Mouse (Mus musculus): ENCODE data around the gene Hat1. TPM values are rescaled to one million over a fixed set of nuclear protein-coding genes. Genes with fewer than 3 reads are reported as not detected.
A peak's percentile ranks its signal among the peaks of the same experiment; 100 is the strongest.

The Hat1 gene
- polyA plus RNA-seq, 1 experiment from 2014 or later, result 149 TPM

DNA sequence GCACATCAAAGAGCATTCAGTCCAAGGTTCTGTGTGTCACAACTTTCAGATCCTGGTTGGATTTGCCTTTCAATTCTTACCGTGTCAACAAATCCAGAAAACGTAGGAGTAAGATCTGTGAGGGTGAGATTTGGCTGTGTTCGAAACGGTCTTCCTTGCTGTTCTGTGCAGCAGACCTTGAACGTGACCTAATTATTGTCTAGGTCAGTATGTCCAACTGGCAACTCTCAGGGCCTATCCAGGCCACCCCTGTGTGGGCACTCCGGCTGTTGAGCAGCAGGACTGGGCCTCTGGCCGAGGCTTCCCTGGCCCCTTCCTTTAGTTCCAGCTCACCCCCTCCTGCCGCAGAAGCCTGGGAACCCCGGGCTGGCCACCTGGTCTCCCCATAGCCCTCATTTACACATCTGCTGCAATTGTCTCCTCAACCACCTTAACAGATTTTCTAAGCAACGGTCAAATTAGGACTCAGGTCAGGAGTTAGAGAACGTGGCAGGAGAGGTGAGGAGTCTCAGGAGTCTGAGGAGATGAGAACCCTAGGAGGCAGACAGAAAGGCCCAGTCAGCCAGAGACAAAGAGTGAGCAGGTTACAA, 78.2 kb downstream of the Hat1 start:
- no peak overlapping the region for H3K4me3 ChIP-seq (ENCODE audit: low read length)
- H3K4me1 ChIP-seq (ENCODE audit: control insufficient read depth, insufficient read depth, low read length), result peaks cover 9% of the 10 kb centered on the region
- H3K36me3 ChIP-seq (ENCODE audit: control insufficient read depth, insufficient read depth, low read length), result no peaks in the 10 kb centered on the region
- H3K27ac ChIP-seq (ENCODE audit: low read depth, low read length), result no peak overlapping the region
- ATAC-seq (ENCODE audit: low FRiP score, low TSS enrichment), result no peak
- H3K9me3 ChIP-seq (ENCODE audit: control insufficient read depth, low read length), result no peaks in the 10 kb centered on the region
- no peaks in the 10 kb centered on the region for H3K27me3 ChIP-seq (ENCODE audit: control insufficient read depth, insufficient read depth, low read length)
- WGBS, result 40% methylated on average over 11 of the region's 11 CpGs
- H3K4me2 ChIP-seq (replicated peaks; ENCODE audit: low read depth, low read length), result no peak overlapping the region
- no peak overlapping the region for H3K9ac ChIP-seq (ENCODE audit: low read depth, low read length)

DNA sequence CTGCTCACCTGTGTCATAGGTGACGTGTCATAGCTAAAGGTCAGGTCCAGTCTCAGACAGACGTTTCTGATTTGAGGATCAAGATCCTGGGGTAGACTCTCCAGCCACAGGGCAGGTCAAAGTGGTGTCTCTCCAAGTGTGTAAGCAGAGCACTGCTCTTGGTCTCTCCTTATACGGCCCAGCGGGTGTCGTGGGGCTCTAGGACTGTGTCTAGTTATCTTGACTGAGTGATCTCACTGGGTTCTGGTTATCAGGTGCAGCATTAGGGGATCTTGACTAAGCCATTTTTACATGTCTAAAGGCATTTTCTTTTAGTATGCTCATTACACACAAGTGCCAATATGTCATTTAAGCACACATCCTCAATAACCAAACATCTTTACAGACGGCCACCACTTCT, 82.3 kb downstream of the Hat1 start:
- Histone ChIP-seq H3K4me3 (ENCODE audit: low read length) (no peak overlapping the region), H3K27me3 (ENCODE audit: control insufficient read depth, insufficient read depth, low read length) (no peaks in the 10 kb centered on the region), H3K27ac (ENCODE audit: low read depth, low read length) (no peak overlapping the region), H3K36me3 (ENCODE audit: control insufficient read depth, insufficient read depth, low read length) (no peaks in the 10 kb centered on the region), H3K4me1 (ENCODE audit: control insufficient read depth, insufficient read depth, low read length) (peaks cover 9% of the 10 kb centered on the region), H3K9me3 (ENCODE audit: control insufficient read depth, low read length) (no peaks in the 10 kb centered on the region), H3K4me2 (replicated peaks; ENCODE audit: low read depth, low read length) (no peak overlapping the region), H3K9ac (ENCODE audit: low read depth, low read length) (no peak overlapping the region)
- 89% methylated on average over 6 of the region's 6 CpGs for WGBS
- ATAC-seq (ENCODE audit: low FRiP score, low TSS enrichment), result no peak

GRCm38 (mm10) chr2:71473830-71474229, 85.1 kb downstream of the Hat1 start:
- H3K9ac ChIP-seq (ENCODE audit: low read depth, low read length), result no peak overlapping the region

DNA sequence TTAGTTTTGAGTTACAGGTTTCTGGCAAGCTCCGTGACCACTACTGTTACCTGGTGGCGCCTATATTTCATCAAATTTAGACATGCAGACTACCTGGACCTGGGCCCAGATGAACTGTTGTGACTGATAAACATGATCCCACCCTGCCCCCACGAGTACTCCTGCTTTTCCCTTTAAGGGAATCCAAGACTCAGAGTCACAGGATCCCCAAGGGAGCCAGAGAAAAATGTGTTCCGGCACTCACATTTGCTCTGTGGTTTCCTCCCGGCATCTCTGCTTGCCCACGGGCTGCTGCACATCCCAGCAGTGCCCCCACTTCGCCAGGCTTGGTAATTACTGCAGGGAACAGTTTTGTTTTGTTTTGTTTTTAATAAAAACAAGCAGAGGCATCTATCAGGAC, 85.6 kb downstream of the Hat1 start:
- Histone ChIP-seq H3K4me2 (replicated peaks; ENCODE audit: low read depth, low read length) (no peak overlapping the region), H3K27ac (ENCODE audit: low read depth, low read length) (no peak overlapping the region), H3K36me3 (ENCODE audit: control insufficient read depth, insufficient read depth, low read length) (no peaks in the 10 kb centered on the region), H3K4me1 (ENCODE audit: control insufficient read depth, insufficient read depth, low read length) (no peaks in the 10 kb centered on the region), H3K27me3 (ENCODE audit: control insufficient read depth, insufficient read depth, low read length) (no peaks in the 10 kb centered on the region), H3K9me3 (ENCODE audit: control insufficient read depth, low read length) (0 out of 2 replicates have a peak, but pooled peaks cover 4% of the 10 kb centered on the region), H3K4me3 (ENCODE audit: low read length) (no peak overlapping the region), H3K9ac (ENCODE audit: low read depth, low read length) (no peak overlapping the region)
- ATAC-seq (ENCODE audit: low FRiP score, low TSS enrichment), result no peak
- WGBS, result 24% methylated on average over 7 of the region's 7 CpGs

More at GRCm38 (mm10) chr2:71473830-71474229, 85.1 kb downstream of the Hat1 start:
- Histone ChIP-seq H3K27ac (ENCODE audit: low read depth, low read length) (no peak overlapping the region), H3K27me3 (ENCODE audit: control insufficient read depth, insufficient read depth, low read length) (no peaks in the 10 kb centered on the region), H3K4me1 (ENCODE audit: control insufficient read depth, insufficient read depth, low read length) (no peaks in the 10 kb centered on the region), H3K4me3 (ENCODE audit: low read length) (no peak overlapping the region), H3K4me2 (replicated peaks; ENCODE audit: low read depth, low read length) (no peak overlapping the region), H3K36me3 (ENCODE audit: control insufficient read depth, insufficient read depth, low read length) (no peaks in the 10 kb centered on the region), H3K9me3 (ENCODE audit: control insufficient read depth, low read length) (0 out of 2 replicates have a peak, but pooled peaks cover 4% of the 10 kb centered on the region)
- ATAC-seq (ENCODE audit: low FRiP score, low TSS enrichment), result no peak
- 33% methylated on average over 7 of the region's 7 CpGs for WGBS

GRCm38 (mm10) chr2:71475311-71475710, 86.6 kb downstream of the Hat1 start:
- WGBS, result 66% methylated on average over 10 of the region's 10 CpGs
- no peak for ATAC-seq (ENCODE audit: low FRiP score, low TSS enrichment)
- H3K27ac ChIP-seq (ENCODE audit: low read depth, low read length), result no peak overlapping the region

GRCm38 (mm10) chr2:71475760-71476159, 87.0 kb downstream of the Hat1 start:
- ATAC-seq (ENCODE audit: low FRiP score, low TSS enrichment), result no peak
- Histone ChIP-seq H3K4me1 (ENCODE audit: control insufficient read depth, insufficient read depth, low read length) (no peaks in the 10 kb centered on the region), H3K9me3 (ENCODE audit: control insufficient read depth, low read length) (0 out of 2 replicates have a peak, but pooled peaks cover 4% of the 10 kb centered on the region), H3K9ac (ENCODE audit: low read depth, low read length) (no peak overlapping the region), H3K4me3 (ENCODE audit: low read length) (no peak overlapping the region), H3K4me2 (replicated peaks; ENCODE audit: low read depth, low read length) (no peak overlapping the region), H3K27me3 (ENCODE audit: control insufficient read depth, insufficient read depth, low read length) (no peaks in the 10 kb centered on the region), H3K36me3 (ENCODE audit: control insufficient read depth, insufficient read depth, low read length) (no peaks in the 10 kb centered on the region), H3K27ac (ENCODE audit: low read depth, low read length) (no peak overlapping the region)
- 92% methylated on average over 4 of the region's 4 CpGs for WGBS

More at GRCm38 (mm10) chr2:71475311-71475710, 86.6 kb downstream of the Hat1 start:
- no peak overlapping the region for H3K4me3 ChIP-seq (ENCODE audit: low read length)
- H3K27me3 ChIP-seq (ENCODE audit: control insufficient read depth, insufficient read depth, low read length), result no peaks in the 10 kb centered on the region
- no peaks in the 10 kb centered on the region for H3K36me3 ChIP-seq (ENCODE audit: control insufficient read depth, insufficient read depth, low read length)
- H3K9ac ChIP-seq (ENCODE audit: low read depth, low read length), result no peak overlapping the region
- 0 out of 2 replicates have a peak, but pooled peaks cover 4% of the 10 kb centered on the region for H3K9me3 ChIP-seq (ENCODE audit: control insufficient read depth, low read length)
- H3K4me1 ChIP-seq (ENCODE audit: control insufficient read depth, insufficient read depth, low read length), result no peaks in the 10 kb centered on the region
- no peak overlapping the region for H3K4me2 ChIP-seq (replicated peaks; ENCODE audit: low read depth, low read length)

- Histone ChIP-seq H3K27me3 (ENCODE audit: control insufficient read depth, insufficient read depth, low read length) (no peaks in the 10 kb centered on the region), H3K9me3 (ENCODE audit: control insufficient read depth, low read length) (0 out of 2 replicates have a peak, but pooled peaks cover 4% of the 10 kb centered on the region), H3K9ac (ENCODE audit: low read depth, low read length) (no peak overlapping the region), H3K36me3 (ENCODE audit: control insufficient read depth, insufficient read depth, low read length) (no peaks in the 10 kb centered on the region), H3K4me3 (ENCODE audit: low read length) (no peak overlapping the region), H3K4me2 (replicated peaks; ENCODE audit: low read depth, low read length) (no peak overlapping the region), H3K27ac (ENCODE audit: low read depth, low read length) (no peak overlapping the region), H3K4me1 (ENCODE audit: control insufficient read depth, insufficient read depth, low read length) (no peaks in the 10 kb centered on the region)
- ATAC-seq (ENCODE audit: low FRiP score, low TSS enrichment), result no peak
These were observed 89.0 kb downstream of the Hat1 start for GRCm38 (mm10) chr2:71477787-71478186.

DNA sequence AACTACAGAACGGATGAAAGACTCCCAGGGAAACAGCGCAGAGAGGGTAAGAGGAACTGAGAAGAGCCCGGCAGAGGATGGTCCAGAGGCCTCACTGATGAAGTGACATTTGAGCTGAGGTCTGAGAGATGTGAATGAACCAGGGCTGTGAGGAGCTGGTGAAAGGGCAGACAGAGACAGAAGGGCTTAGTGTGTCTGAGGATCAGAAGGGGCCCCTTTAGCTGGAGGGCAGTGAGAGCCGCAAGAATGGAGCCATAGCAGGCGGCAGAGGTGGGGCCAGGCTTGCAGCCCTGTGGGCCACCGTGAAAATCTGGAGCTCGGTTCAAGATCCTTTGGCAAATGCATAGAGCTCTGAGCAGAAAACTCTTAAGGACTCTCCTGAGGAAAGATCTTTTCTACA, 91.2 kb downstream of the Hat1 start:
- no peak overlapping the region for H3K4me3 ChIP-seq (ENCODE audit: low read length)
- no peaks in the 10 kb centered on the region for H3K4me1 ChIP-seq (ENCODE audit: control insufficient read depth, insufficient read depth, low read length)
- no peak overlapping the region for H3K4me2 ChIP-seq (replicated peaks; ENCODE audit: low read depth, low read length)
- no peaks in the 10 kb centered on the region for H3K36me3 ChIP-seq (ENCODE audit: control insufficient read depth, insufficient read depth, low read length)
- ATAC-seq (ENCODE audit: low FRiP score, low TSS enrichment), result peak; percentile 60; the same call in 1 of the 2 replicates
- H3K9ac ChIP-seq (ENCODE audit: low read depth, low read length), result no peak overlapping the region
- WGBS, result 9% methylated on average over 7 of the region's 7 CpGs
- H3K27me3 ChIP-seq (ENCODE audit: control insufficient read depth, insufficient read depth, low read length), result no peaks in the 10 kb centered on the region
- 0 out of 2 replicates have a peak, but pooled peaks cover 4% of the 10 kb centered on the region for H3K9me3 ChIP-seq (ENCODE audit: control insufficient read depth, low read length)
- no peak overlapping the region for H3K27ac ChIP-seq (ENCODE audit: low read depth, low read length)

GRCm38 (mm10) chr2:71481825-71482224, 93.1 kb downstream of the Hat1 start:
- no peaks in the 10 kb centered on the region for H3K27me3 ChIP-seq (ENCODE audit: control insufficient read depth, insufficient read depth, low read length)
- H3K36me3 ChIP-seq (ENCODE audit: control insufficient read depth, insufficient read depth, low read length), result no peaks in the 10 kb centered on the region
- H3K27ac ChIP-seq (ENCODE audit: low read depth, low read length), result no peak overlapping the region
- no peak overlapping the region for H3K4me2 ChIP-seq (replicated peaks; ENCODE audit: low read depth, low read length)
- WGBS, result 85% methylated on average over 6 of the region's 6 CpGs
- H3K4me1 ChIP-seq (ENCODE audit: control insufficient read depth, insufficient read depth, low read length), result no peaks in the 10 kb centered on the region
- no peak overlapping the region for H3K4me3 ChIP-seq (ENCODE audit: low read length)
- no peak overlapping the region for H3K9ac ChIP-seq (ENCODE audit: low read depth, low read length)
- 0 out of 2 replicates have a peak, but pooled peaks cover 4% of the 10 kb centered on the region for H3K9me3 ChIP-seq (ENCODE audit: control insufficient read depth, low read length)
- ATAC-seq (ENCODE audit: low FRiP score, low TSS enrichment), result no peak

Data from kidney, embryonic 14.5 days (tissue).